Mouse (Mus musculus) bone marrow, adult 2 months (tissue): ENCODE measurements around the gene Cox6a2.

Experiments
- CTCF ChIP-seq: fragments of 200-500 bp; IDR thresholded peaks from 2 replicates; pipeline ENCODE4 v1.5.1; 2011; ENCODE audit warnings: low read length, control low read depth; ENCODE audit not compliant: control insufficient read depth, insufficient read depth
- POLR2A ChIP-seq: fragments of 200-500 bp; IDR thresholded peaks from 2 replicates; pipeline ENCODE4 v1.6.1; 2011; ENCODE audit warnings: low read depth, mild to moderate bottlenecking, control low read depth, low read length, borderline replicate concordance; ENCODE audit not compliant: control insufficient read depth

- no peak for TF ChIP-seq CTCF
- TF ChIP-seq POLR2A, result no peak
Observed at GRCm38 (mm10) chr7:128209826-128210225, 3.6 kb upstream of the Cox6a2 start.
